Mouse (Mus musculus) NIH3T3 (cell line): ENCODE data around the gene Ttc41.

Source experiments
- DNase-seq: peaks from one replicate; pipeline ENCODE4 v3.0.0-alpha.2; 2012; ENCODE audit warnings: low read depth

The Ttc41 gene

DNA sequence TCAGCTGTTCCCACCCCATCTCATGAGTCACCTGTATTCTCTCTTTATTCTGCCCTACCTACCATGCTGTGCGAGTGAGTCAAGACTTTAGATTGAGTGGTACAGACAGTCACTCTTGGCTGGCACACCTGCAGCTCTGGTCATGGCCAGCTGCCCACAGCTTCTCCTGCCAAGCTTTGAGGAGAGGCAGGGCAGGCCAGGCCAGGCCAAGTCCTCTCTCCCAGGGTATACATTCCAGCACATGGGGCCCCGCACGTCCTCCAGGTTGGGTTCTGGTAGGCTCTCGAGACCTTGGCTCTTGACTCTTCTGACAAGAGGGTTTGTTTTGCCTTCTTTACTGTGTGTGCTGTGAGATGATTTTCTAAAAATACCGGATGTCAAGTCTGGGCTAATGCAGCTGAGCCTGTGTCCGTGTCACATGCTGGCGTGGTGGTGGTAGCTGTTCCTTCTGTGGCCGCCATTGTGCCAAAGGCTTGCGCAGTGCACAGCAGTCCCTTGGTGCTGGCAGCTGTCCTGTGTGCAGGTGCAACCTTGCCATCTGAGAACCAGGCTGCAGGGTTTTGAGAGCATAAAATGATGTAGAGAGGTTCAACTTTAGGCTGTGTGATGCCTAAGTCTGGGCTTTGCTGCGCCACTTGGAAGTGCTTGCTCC, 120.4 kb downstream of the Ttc41 start:
- DNase-seq: peak; percentile 21
